Mouse (Mus musculus) ES-E14 (cell line): ENCODE results near the gene Rab21. TPM values are rescaled to one million over a fixed set of nuclear protein-coding genes. Genes with fewer than 3 reads are reported as not detected.

Experiments
- DNase-seq: peaks from one replicate; pipeline ENCODE4 v3.0.0-alpha.2; 2013; ENCODE audit warnings: low read depth, low spot score
- H3K27ac ChIP-seq: 2 replicates; pipeline ENCODE4 v1.5.1; 2012; ENCODE audit warnings: low read depth, mild to moderate bottlenecking, low read length, moderate library complexity, mixed read lengths; ENCODE audit not compliant: poor library complexity, insufficient read depth, severe bottlenecking
- H3K36me3 ChIP-seq: 2 replicates; pipeline ENCODE4 v1.6.1; 2012; ENCODE audit warnings: mild to moderate bottlenecking, low read length, moderate library complexity, mixed read lengths; ENCODE audit not compliant: control insufficient read depth, poor library complexity, insufficient read depth, severe bottlenecking
- H3K4me1 ChIP-seq, 2 experiments: fragments of 150-350 bp in 1 of 2; sonication (generic) in 1 of 2; 2 replicates each; pipeline ENCODE4 v1.6.1; 2012; ENCODE audit warnings: low read length in 2 of 2, mild to moderate bottlenecking in 1 of 2, mixed read lengths in 1 of 2; ENCODE audit not compliant: control insufficient read depth in 2 of 2, insufficient read depth in 2 of 2, poor library complexity in 1 of 2
- H3K4me3 ChIP-seq, 2 experiments: fragments of 150-350 bp in 1 of 2; sonication (generic) in 1 of 2; 2 replicates each; pipeline ENCODE4 v1.5.1; 2012; ENCODE audit warnings: low read length in 2 of 2, low read depth in 1 of 2, mild to moderate bottlenecking in 1 of 2, mixed read lengths in 1 of 2; ENCODE audit not compliant: insufficient read depth in 1 of 2, poor library complexity in 1 of 2, severe bottlenecking in 1 of 2
- H3K9ac ChIP-seq: 2 replicates; pipeline ENCODE4 v1.6.1; 2012; ENCODE audit warnings: low read depth, mild to moderate bottlenecking, low read length, mixed read lengths; ENCODE audit not compliant: poor library complexity, insufficient read depth, severe bottlenecking
- H3K9me3 ChIP-seq: fragments of 150-350 bp; sonication (generic); 2 replicates; pipeline ENCODE4 v1.6.1; 2012; ENCODE audit warnings: low read depth, mild to moderate bottlenecking, low read length; ENCODE audit not compliant: control insufficient read depth, insufficient read depth
- CHD2 ChIP-seq: IDR thresholded peaks from 2 replicates; pipeline ENCODE4 v1.6.1; 2014; ENCODE audit warnings: mild to moderate bottlenecking, low read depth, low read length, inconsistent platforms
- HCFC1 ChIP-seq: IDR thresholded peaks from 2 replicates; pipeline ENCODE4 v1.6.1; 2012; ENCODE audit warnings: low read length, inconsistent platforms, borderline replicate concordance; ENCODE audit not compliant: insufficient read depth
- MAFK ChIP-seq: IDR thresholded peaks from 2 replicates; pipeline ENCODE4 v1.6.1; 2014; ENCODE audit warnings: mild to moderate bottlenecking, low read depth, low read length, inconsistent platforms; ENCODE audit not compliant: insufficient read depth
- ZC3H11A ChIP-seq: IDR thresholded peaks from 2 replicates; pipeline ENCODE4 v1.6.1; 2012; ENCODE audit warnings: low read depth, mild to moderate bottlenecking, inconsistent platforms, low read length, borderline replicate concordance
- ZNF384 ChIP-seq: IDR thresholded peaks from 2 replicates; pipeline ENCODE4 v1.6.1; 2012; ENCODE audit warnings: low read depth, low read length, inconsistent platforms
- in situ Hi-C, 2 experiments: fragments of 600-800 bp; cut with MboI; formaldehyde crosslinking; loops; one replicate each; pipeline ENCODE4 v1.15.1; 2025; ENCODE audit warnings: low sequenced_read_pairs in 2 of 2, inconsistent platforms in 1 of 2; ENCODE audit not compliant: unreplicated experiment in 2 of 2
- total RNA-seq: library from RNA; depleted of rRNA; stranded (reverse); fragments of 300-350 nt; gene quantifications from 2 replicates; pipeline ENCODE4 v1.2.3, GENCODE M21; 2012

The Rab21 gene
- total RNA-seq, 1 experiment: 17.1 TPM

DNA sequence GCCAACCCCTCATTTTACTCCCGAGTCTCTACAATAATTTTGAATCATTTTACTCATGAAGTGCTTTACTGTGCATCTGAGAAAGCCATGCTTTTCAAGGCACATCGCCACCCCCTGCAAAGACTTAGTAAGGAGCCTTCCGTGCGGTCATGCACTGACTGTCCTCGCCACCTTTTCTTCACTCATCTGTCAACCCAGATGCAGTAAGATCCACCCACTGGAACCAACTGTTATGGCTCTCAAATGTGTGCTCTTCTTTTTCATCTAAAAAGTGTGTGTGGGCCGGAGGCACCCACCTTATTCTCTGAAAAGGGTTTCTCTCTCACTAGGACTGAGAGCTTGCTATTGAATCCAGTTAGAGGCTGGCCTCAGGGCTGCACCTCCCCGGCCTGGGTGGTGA lies 21.4 kb downstream of the Rab21 start:
- no peaks in the 10 kb centered on the region for H3K9me3 ChIP-seq
- H3K27ac ChIP-seq: no peak overlapping the region
- DNase-seq: no peak
- in situ Hi-C loops: no loop called here
- TF ChIP-seq CHD2: no peak
- no peak for TF ChIP-seq ZNF384
- no peak for TF ChIP-seq MAFK
- TF ChIP-seq HCFC1: no peak
- no peak for TF ChIP-seq ZC3H11A
- H3K4me3 ChIP-seq: no peak overlapping the region
- no peak overlapping the region for H3K9ac ChIP-seq
- H3K36me3 ChIP-seq: peaks cover 12% of the 10 kb centered on the region
- H3K4me1 ChIP-seq: no peaks in the 10 kb centered on the region; a peak in 1 of 4 replicates

DNA sequence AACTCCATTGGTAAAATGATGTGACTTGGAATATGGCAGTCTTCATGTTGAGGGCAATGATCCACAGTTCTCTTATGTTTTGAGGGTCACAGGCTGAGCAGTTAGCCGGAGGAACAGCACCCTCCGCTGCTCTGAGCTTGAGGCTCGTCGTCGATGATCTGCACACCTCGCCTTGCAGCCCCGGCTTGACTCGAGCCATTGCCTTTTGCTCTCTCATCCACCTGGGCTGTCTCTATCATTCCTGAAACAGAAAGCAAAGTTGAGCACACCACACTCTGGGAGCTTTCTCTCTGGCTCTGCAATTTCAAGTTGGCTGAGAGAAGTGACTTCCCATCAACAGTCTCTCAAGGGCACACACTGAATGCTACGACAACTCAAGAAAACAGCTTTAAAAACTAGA lies 24.7 kb downstream of the Rab21 start:
- in situ Hi-C loops: no loop called here
- Histone ChIP-seq H3K4me1 (no peaks in the 10 kb centered on the region; a peak in 1 of 4 replicates), H3K27ac (no peak overlapping the region), H3K4me3 (no peak overlapping the region), H3K9ac (no peak overlapping the region), H3K9me3 (no peaks in the 10 kb centered on the region), H3K36me3 (peaks cover 11% of the 10 kb centered on the region)
- DNase-seq: no peak
- TF ChIP-seq CHD2 (no peak), ZNF384 (no peak), ZC3H11A (no peak), HCFC1 (no peak), MAFK (no peak)

DNA sequence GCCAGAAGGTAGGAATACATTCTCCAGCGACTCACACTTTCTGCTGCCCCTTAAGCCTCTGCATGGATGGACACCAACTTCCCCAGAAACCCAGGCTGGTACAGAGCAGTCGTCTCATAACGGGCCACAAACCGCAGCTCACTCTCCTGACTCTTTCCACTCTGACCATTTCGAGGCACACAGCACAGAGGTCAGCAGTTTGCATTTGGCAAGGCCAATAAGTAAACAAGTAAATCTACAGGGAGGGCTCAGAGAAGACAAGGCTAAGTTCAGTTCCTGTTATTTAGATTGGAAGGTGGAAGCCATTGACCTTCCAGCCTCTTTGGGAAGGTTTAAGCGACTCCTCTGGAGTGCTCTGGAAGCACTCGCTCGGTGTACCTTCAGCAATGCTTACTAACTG lies 26.5 kb downstream of the Rab21 start:
- no peak for DNase-seq
- no peak overlapping the region for H3K27ac ChIP-seq

DNA sequence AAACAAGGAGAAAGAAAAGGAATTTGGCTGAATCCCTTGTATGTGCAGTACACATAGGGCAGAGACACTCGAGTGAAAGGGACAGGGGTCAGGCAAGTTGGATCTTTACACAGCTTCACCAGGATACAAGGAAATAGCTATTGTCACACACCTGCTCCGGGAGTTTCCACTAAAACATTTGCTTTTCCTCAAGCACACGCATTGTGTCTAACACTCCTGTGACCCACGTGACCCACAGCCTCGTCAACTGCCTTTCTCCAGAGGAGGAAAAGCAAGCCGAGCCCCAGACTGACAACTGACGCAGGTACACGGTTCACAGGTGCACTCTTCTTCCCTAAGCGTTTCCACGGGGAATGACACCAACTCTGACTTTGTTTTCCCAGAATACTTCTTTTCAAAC lies 31.2 kb downstream of the Rab21 start:
- in situ Hi-C loops: no loop called here
- Histone ChIP-seq H3K9me3 (no peaks in the 10 kb centered on the region), H3K9ac (no peak overlapping the region), H3K27ac (no peak overlapping the region), H3K4me1 (no peaks in the 10 kb centered on the region), H3K36me3 (peaks cover 2% of the 10 kb centered on the region; the same call in 1 of the 2 replicates), H3K4me3 (no peak overlapping the region)
- no peak for DNase-seq
- no peak for TF ChIP-seq MAFK
- no peak for TF ChIP-seq ZNF384
- no peak for TF ChIP-seq HCFC1
- TF ChIP-seq CHD2: no peak
- no peak for TF ChIP-seq ZC3H11A

More for the DNA sequence above, 26.5 kb downstream of the Rab21 start:
- in situ Hi-C loops: no loop called here
- Histone ChIP-seq H3K9me3 (no peaks in the 10 kb centered on the region), H3K36me3 (peaks cover 8% of the 10 kb centered on the region), H3K9ac (no peak overlapping the region), H3K4me3 (no peak overlapping the region), H3K4me1 (no peaks in the 10 kb centered on the region)
- TF ChIP-seq ZC3H11A (no peak), CHD2 (no peak), HCFC1 (no peak), MAFK (no peak), ZNF384 (no peak)

DNA sequence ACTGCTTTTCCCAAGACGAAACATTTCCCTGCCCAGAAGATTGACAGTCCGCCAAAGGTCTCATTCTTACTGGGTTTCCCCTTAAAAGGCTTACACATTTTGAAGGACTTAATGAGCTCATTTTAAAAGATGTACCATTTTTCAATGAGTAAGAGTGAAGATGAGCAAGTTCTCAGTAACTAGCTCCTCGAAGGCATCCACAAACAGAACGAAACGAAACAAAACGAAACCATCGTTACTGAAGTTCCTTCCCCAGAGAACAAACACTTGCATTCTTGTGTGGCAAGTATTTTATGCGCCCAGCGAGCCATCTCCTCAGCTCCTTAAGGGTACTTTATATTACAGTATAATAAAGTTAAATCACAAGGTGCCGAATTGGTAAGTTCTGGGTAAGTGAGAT lies 34.0 kb downstream of the Rab21 start:
- H3K9ac ChIP-seq: no peak overlapping the region
- H3K36me3 ChIP-seq: no peaks in the 10 kb centered on the region
- TF ChIP-seq MAFK (no peak), ZC3H11A (no peak), ZNF384 (no peak), HCFC1 (no peak), CHD2 (no peak)
- no peaks in the 10 kb centered on the region for H3K4me1 ChIP-seq
- in situ Hi-C loops: no loop called here
- no peak overlapping the region for H3K4me3 ChIP-seq
- no peaks in the 10 kb centered on the region for H3K9me3 ChIP-seq
- H3K27ac ChIP-seq: no peak overlapping the region
- no peak for DNase-seq
